Mouse (Mus musculus) liver, embryonic 14.5 days (tissue): ENCODE data around the gene Sdccag8. TPM values are rescaled to one million over a fixed set of nuclear protein-coding genes. Genes with fewer than 3 reads are reported as not detected.
A peak's percentile ranks its signal among the peaks of the same experiment; 100 is the strongest.

Experiments used
- ATAC-seq: fragments of 200-750 bp; cut with Nextera tagmentation; 2 replicates; pipeline ENCODE4 v1.8.0; 2017; ENCODE audit warnings: moderate number of reproducible peaks, mild to moderate bottlenecking, moderate library complexity; ENCODE audit not compliant: insufficient read depth
- DNase-seq, 3 experiments: peaks; one replicate each; pipeline ENCODE4 v3.0.0-alpha.2; 2012 to 2013; ENCODE audit warnings: low read depth in 3 of 3, low spot score in 3 of 3
- H3K27ac ChIP-seq: fragments of 300-500 bp; sonication (generic); 2 replicates; pipeline ENCODE4 v1.5.1; 2014; ENCODE audit warnings: moderate library complexity, mild to moderate bottlenecking, control low read depth, inconsistent platforms
- H3K27me3 ChIP-seq: fragments of 300-500 bp; sonication (generic); 2 replicates; pipeline ENCODE4 v1.6.1; 2014; ENCODE audit warnings: mild to moderate bottlenecking, low read length, moderate library complexity; ENCODE audit not compliant: control insufficient read depth, insufficient read depth
- H3K36me3 ChIP-seq: fragments of 300-500 bp; sonication (generic); replicated peaks from 2 replicates; pipeline ENCODE4 v1.6.1; 2014; ENCODE audit warnings: low read depth; ENCODE audit not compliant: control insufficient read depth, insufficient read depth
- H3K4me1 ChIP-seq, 2 experiments: fragments of 200-500 bp in 1 of 2; fragments of 300-500 bp in 1 of 2; sonication (generic) in 1 of 2; replicated peaks; 2 replicates each; pipeline ENCODE4 v1.6.1; 2012 to 2014; ENCODE audit warnings: antibody characterized with exemption in 1 of 2, inconsistent platforms in 1 of 2, low read length in 1 of 2; ENCODE audit not compliant: control insufficient read depth in 2 of 2, insufficient read depth in 2 of 2
- H3K4me2 ChIP-seq: fragments of 300-500 bp; sonication (generic); 2 replicates; pipeline ENCODE4 v1.6.1; 2014; ENCODE audit warnings: low read depth, mild to moderate bottlenecking, control low read depth, moderate library complexity
- H3K4me3 ChIP-seq, 2 experiments: fragments of 200-500 bp in 1 of 2; fragments of 300-500 bp in 1 of 2; sonication (generic) in 1 of 2; 2 replicates each; pipeline ENCODE4 v1.5.1; 2012 to 2014; ENCODE audit warnings: low read depth in 2 of 2, low read length in 2 of 2, mild to moderate bottlenecking in 2 of 2, control low read depth in 1 of 2, inconsistent platforms in 1 of 2, moderate library complexity in 1 of 2; ENCODE audit not compliant: insufficient read depth in 1 of 2
- H3K9ac ChIP-seq: fragments of 300-500 bp; sonication (generic); replicated peaks from 2 replicates; pipeline ENCODE4 v1.6.1; 2014; ENCODE audit warnings: mild to moderate bottlenecking, control low read depth, moderate library complexity
- H3K9me3 ChIP-seq: fragments of 300-500 bp; sonication (generic); 2 replicates; pipeline ENCODE4 v1.6.1; 2016; ENCODE audit warnings: low read length, mixed read lengths; ENCODE audit not compliant: control insufficient read depth
- CTCF ChIP-seq: IDR thresholded peaks from 2 replicates; pipeline ENCODE4 v1.5.1; 2016; ENCODE audit warnings: antibody characterized with exemption, low read depth, control low read depth
- EP300 ChIP-seq: IDR thresholded peaks from 2 replicates; pipeline ENCODE4 v1.6.1; 2016; ENCODE audit warnings: antibody characterized with exemption, low read depth
- WGBS: fragments of 180-500 bp; shearing (Covaris S2); extraction: QIAGEN DNeasy Blood & Tissue Kit; methylation state at CpG from one replicate; pipeline ENCODE4 v1.1.7; 2014; ENCODE audit not compliant: insufficient replicate concordance; 5-methylcytosine and 5-hydroxymethylcytosine counted together
- polyA plus RNA-seq, 2 experiments: library from polyadenylated mRNA; depleted of rRNA in 1 of 2; stranded (reverse) in 1 of 2; unstranded in 1 of 2; fragments of >200 nt; fragmentation: Nextera tagmentation in 1 of 2; extraction: Ambion mirVana in 1 of 2; gene quantifications; 2 replicates each; pipeline versions ENCODE4 v1.2.1 to v1.2.3; 2012 to 2014

Gene Sdccag8
- polyA plus RNA-seq, 2 experiments, result 2.7 to 5.1 TPM

DNA sequence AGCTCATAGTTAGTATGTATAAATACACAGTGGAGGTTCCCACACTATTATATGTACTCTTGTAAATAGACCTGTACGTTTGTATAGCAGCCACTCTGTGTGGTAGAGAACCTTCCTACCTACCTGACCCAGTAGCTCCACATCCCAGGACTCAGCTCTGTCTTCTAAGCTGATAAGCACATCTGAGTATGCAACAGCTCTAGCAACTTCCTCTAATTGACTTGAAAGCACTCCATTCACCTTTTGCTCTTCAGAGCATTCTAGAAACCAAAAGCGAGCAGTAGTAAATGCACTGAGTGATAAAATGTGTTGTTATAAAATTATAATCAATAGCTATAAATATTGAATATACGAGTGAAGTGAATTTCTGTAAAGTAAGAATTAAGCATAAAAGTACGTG, 12.5 kb downstream of the Sdccag8 start:
- Histone ChIP-seq H3K4me1 (peaks cover 30 to 43% of the 10 kb centered on the region in 2 experiments), H3K9ac (no peak overlapping the region), H3K4me3 (no peak overlapping the region), H3K27ac (no peak overlapping the region), H3K36me3 (no peaks in the 10 kb centered on the region), H3K9me3 (no peaks in the 10 kb centered on the region), H3K27me3 (no peaks in the 10 kb centered on the region), H3K4me2 (no peak overlapping the region)
- 44% methylated on average over 4 of the region's 4 CpGs for WGBS
- no peak for DNase-seq
- no peak for ATAC-seq
- TF ChIP-seq EP300 (no peak), CTCF (no peak)

DNA sequence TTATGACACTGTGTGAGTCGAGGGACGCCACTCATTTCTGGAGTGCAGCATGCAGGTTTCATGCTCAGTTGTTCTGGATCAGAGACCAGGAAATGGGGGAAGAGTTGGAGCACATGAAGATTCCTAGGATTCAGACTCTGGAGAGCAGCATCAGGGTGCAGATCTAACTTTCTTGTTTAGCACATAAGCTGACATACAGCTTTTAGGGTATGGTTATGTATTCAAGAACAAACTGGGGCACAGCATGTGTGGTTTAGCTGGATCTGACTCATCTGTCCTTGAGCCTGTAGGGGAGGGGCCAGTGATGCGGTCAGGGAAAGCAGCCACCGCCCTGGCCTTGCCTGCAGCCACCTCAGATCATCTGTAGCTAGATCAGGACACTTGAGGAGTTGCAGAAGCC, 12.9 kb downstream of the Sdccag8 start:
- H3K27ac ChIP-seq, result no peak overlapping the region
- 26% methylated on average over 4 of the region's 4 CpGs for WGBS
- ATAC-seq, result peak; percentile 70

DNA sequence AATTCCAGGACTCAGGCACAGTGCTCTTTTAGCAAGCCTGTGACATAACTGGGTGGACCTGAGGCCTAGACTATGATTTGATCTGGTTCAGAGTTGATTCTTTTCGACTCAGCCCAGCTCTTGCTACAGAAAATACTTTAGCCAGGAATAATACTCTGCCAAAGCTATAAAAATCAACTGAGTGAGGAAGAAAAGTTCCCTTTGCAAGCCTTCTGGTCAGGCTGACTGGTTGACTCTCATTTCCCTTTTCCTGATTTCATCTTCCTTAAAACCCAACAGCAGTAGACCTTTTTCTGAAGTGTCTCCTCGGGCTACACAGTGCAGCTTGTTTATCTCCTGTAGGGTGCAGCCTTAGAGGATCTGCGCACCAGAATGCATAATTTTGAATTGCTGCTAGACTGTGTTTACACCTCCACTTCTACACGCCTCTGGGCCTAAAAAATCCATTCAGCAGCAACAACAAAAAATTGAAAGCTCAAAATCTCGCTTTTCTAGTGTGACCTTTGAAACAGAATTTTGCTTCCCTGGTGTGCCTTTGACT, 13.6 kb downstream of the Sdccag8 start:
- no peak for TF ChIP-seq CTCF
- TF ChIP-seq EP300, result no peak
- 36% methylated on average over 5 of the region's 5 CpGs for WGBS
- Histone ChIP-seq H3K9ac (no peak overlapping the region), H3K4me3 (no peak overlapping the region), H3K27ac (no peak overlapping the region), H3K36me3 (no peaks in the 10 kb centered on the region), H3K9me3 (no peaks in the 10 kb centered on the region), H3K4me1 (peaks cover 20 to 34% of the 10 kb centered on the region in 2 experiments), H3K27me3 (no peaks in the 10 kb centered on the region), H3K4me2 (no peak overlapping the region)
- ATAC-seq, result no peak
- DNase-seq, result no peak

More for the DNA sequence above, 12.9 kb downstream of the Sdccag8 start:
- Histone ChIP-seq H3K4me2 (0 out of 2 replicates have a peak overlapping the region, but pooled peaks have one; percentile 15), H3K4me3 (no peak overlapping the region), H3K9me3 (no peaks in the 10 kb centered on the region), H3K4me1 (peaks cover 27 to 38% of the 10 kb centered on the region in 2 experiments), H3K27me3 (no peaks in the 10 kb centered on the region), H3K9ac (no peak overlapping the region), H3K36me3 (no peaks in the 10 kb centered on the region)
- peak in 1 of 3 experiments; percentile 40 for DNase-seq
- TF ChIP-seq CTCF (no peak), EP300 (no peak)

DNA sequence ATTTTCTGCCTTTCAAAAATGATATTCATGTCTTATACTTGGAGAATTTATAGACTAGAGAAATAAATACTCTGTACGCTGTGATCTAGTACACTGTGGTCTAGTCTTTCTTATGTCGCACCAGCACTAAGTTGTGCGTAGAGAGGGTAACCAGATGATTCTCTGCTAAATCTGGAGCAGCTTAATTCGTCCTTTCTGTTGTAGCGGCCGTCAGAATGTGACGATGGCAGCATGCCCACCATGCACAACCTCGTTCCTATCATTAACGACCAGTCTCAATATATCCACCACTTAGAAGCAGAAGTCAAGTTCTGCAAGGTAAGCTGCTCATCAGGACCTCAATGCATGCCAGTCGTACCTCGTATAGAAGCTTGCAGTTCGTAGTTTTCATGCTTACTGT, 14.2 kb downstream of the Sdccag8 start:
- no peak for ATAC-seq
- WGBS, result 75% methylated on average over 12 of the region's 12 CpGs
- H3K27me3 ChIP-seq, result no peaks in the 10 kb centered on the region

GRCm38 (mm10) chr1:176832071-176832470, 17.6 kb downstream of the Sdccag8 start:
- H3K9me3 ChIP-seq, result no peaks in the 10 kb centered on the region
- no peak overlapping the region for H3K9ac ChIP-seq
- H3K36me3 ChIP-seq, result no peaks in the 10 kb centered on the region
- no peaks in the 10 kb centered on the region for H3K27me3 ChIP-seq
- WGBS, result 49% methylated on average over 2 of the region's 2 CpGs
- H3K27ac ChIP-seq, result no peak overlapping the region
- DNase-seq (no peak), ATAC-seq (no peak)
- TF ChIP-seq EP300, result no peak
- no peak for TF ChIP-seq CTCF
- H3K4me2 ChIP-seq, result no peak overlapping the region
- H3K4me1 ChIP-seq, result peaks cover 8 to 21% of the 10 kb centered on the region in 2 experiments
- H3K4me3 ChIP-seq, result no peak overlapping the region

More for the DNA sequence above, 14.2 kb downstream of the Sdccag8 start:
- H3K9me3 ChIP-seq, result no peaks in the 10 kb centered on the region
- H3K36me3 ChIP-seq, result no peaks in the 10 kb centered on the region
- no peak for TF ChIP-seq EP300
- no peak for TF ChIP-seq CTCF
- no peak overlapping the region for H3K27ac ChIP-seq
- H3K9ac ChIP-seq, result no peak overlapping the region
- DNase-seq, result no peak
- H3K4me3 ChIP-seq, result no peak overlapping the region
- H3K4me1 ChIP-seq, result peaks cover 16 to 28% of the 10 kb centered on the region in 2 experiments
- no peak overlapping the region for H3K4me2 ChIP-seq
